Mouse (Mus musculus) natural killer cell, adult 2 months (primary cell): Measurements from ENCODE around the gene Igflr1.

Source experiments
- DNase-seq, 2 experiments: peaks; one replicate each; pipeline ENCODE4 v3.0.0; 2022; ENCODE audit warnings: low spot score in 2 of 2

Gene Igflr1

DNA sequence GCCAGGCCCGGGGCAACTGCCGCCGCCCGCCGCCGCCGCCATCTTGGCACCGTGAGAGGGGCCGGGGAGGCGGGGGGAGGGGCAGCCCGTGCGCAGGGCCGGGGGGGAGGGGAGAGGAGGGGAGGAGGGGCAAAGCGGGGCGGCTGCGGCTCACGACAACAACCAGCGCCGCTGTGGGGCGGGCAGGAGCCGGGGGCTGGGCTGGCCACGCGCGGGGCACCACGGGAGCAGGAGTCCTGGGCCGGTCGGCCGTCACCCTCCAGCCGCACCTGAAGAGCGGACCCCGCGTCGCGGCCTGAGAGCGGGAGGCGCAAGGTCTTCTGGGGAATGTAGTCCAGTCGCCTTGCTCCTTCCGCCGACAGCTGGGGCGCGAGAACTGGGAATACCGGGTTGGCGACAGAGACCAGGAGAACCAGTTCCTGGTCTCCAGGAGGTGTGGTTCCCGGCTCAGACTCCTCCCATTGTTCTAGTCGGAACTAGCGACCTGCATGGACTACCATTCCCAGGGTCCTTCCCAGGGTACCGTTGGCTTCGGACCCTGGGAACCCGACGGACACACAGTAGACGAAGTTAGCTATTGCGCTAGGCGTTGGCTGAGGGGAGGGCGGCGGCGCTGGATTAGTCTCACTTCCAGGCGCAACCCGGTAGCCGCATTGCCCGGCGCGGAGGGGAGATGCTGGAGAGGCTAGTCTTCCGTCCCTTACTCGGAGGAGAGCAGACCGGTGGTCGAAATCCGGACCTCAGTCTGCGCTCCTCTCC is 23.6 kb downstream of the Igflr1 start, which contains the start of gene Kmt2b:
Gene Kmt2b (minus strand): TSS at position 51 of the 759 bp plus-strand sequence.
- DNase-seq, result peak; percentile 85 to 89

DNA sequence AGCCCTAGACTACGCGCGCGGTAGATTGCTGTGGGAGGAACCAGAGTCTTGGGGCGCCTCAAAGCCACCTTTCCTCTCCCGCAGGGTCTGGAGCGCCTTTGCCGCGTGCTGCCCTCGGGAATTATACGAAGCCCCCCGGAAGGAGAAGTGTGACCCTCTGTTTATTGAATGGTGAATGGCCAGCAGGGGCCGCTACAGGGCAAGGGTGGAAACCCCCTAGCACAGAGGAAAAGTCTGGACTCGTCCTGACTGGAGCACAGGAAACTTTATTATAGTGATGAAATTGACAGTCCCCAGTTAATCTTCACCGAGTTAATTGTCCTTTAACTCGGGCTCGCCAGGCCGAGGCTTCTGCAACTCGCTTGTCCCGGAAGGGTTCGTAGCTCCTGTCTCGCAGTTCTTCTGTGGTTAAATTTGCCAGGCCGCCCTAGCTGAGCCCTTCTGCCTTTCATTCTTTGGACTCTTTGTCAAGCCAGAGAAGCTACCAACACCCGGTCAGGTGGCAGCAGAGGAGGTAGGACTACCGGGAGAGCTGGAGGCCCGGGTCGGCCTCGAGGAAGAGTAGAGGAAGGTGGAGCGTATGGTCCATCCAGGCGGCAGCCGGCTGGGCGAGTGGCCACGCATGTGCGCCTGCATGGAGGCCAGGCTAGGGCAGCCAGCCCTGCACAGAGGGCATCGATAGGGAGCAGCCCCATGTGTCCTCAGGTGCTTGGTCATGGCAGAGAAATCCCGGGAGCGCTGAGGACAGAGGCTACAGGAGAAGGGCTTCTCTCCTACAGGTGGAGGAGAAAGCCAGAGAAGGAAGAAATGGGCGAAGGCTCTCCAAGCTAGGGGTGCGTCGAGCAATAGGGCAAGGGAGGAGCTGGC is 24.4 kb downstream of the Igflr1 start:
- peak; percentile 64 to 78 for DNase-seq

DNA sequence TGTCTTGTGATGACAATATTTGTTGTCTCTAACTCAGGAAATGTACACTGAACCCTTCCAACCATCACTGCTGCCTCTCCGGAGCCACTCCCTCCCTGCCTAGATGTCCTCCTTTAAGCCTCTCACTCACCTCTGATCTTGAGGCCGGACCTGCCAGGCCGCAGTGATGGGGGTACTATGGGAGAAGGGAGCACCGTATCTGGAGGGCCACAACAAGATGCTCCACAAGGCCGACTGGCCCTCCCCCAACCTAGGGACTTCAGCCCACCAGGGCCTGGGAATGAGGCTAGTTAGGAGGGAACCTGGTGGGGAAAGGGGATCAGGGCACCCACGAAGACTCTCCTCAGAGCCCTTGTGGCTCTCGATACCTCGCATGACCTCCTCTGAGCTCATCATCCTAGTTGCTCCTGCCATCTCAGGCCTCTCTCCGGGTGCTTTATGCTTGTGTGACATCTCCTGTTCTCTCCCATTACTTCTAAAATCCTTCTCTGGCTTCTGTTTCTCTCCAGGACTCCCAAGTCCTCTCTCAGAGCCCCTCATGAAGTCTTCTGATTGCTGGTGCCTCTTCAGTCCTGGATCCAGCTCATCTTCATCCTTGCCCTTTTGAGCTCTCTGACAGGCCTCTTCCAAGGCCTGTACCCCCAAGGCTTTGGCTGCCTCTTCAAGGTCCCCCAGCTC is 25.8 kb downstream of the Igflr1 start:
- no peak for DNase-seq

DNA sequence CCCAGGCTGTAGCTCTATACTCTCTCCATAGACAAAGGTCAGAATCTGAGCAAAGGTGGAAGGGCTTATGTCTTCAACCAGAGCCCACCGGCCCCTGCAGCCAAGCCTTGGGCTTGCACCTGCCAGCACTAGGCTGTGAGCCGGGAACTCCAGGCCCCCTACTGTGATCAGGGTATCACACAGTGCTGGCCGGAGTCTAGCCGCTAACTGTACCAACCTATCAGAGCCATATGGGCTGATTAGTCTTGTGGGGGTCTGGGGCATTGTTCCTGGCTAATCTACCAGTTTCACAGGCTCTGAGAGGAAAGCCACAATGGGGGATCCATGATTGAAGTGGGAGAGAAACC is 26.4 kb downstream of the Igflr1 start:
- DNase-seq, result no peak

DNA sequence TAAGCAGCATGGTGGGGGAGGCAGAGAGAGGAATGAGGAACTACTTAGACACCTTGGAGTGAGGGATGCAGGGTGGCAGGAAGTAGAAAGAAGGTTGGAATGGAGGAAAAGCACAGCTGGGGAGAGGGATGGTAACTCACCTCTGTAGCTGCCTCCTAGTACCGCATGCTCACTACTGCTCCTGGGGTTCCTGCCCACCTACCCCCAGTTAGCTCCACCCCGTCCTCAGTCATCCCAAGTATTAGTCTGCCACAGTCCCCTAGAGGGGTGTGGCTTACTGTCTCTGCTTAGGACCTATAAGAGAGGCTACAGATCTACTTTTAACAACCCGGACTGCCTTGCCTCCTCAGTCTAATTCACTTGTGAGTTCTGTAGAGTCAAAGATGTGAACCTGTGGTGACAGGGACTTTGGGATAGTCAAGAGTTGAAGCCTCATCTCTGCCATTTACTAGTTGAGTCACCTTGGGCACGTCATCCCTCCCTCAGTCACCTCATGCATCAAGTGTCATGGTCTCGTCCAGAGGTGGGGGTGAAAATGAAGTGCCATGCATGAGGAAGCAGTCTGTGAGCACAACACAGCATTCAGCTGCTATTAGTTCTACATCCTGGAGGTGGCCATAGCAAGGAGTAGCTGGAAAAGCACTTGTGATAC is 27.7 kb downstream of the Igflr1 start:
- DNase-seq, result peak in 1 of 2 experiments; percentile 16

DNA sequence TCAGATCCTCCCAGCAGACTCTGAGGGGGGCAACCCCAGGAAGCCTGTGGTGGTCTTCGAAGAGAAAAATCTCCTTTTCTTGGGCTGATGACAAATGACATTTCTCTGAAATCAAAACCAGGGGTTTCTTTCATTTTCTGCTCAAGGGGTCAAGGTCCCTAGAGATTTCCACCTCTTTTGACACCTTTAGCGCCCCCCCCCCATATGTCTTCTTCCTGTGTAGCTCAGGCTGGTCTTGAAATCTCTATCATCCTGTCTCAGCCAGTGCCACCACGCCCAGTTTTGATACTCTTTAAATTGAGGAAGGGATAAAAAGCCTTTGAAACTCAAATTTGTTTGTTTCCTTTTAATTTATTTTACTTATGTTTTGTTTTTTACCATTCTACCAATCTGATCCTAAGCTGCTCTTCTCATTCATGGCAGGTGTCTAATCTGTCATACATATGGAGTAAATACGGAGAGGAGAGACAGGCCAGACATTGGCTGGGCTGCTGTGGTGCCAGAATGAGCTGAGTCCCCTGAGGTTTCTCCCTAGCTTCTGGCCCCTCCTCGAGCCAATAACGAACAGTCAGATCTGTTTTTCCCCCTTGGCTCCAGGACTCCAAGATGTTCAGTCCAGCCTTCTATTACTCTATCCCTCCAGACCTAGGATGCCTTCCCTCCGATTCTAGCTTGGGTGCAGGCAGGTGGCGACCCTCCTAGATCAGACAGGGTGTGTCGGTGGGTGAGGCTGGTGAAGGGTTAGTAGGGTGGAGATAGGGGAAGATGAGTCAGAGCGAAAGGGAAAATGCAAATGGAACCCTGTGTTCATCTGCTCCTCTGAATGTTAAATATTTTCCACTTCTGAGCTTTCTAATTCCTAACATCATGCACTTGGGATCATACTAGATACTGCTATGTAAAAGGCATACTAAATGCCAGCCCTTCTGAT is 28.6 kb downstream of the Igflr1 start:
- peak in 1 of 2 experiments; percentile 15 for DNase-seq

DNA sequence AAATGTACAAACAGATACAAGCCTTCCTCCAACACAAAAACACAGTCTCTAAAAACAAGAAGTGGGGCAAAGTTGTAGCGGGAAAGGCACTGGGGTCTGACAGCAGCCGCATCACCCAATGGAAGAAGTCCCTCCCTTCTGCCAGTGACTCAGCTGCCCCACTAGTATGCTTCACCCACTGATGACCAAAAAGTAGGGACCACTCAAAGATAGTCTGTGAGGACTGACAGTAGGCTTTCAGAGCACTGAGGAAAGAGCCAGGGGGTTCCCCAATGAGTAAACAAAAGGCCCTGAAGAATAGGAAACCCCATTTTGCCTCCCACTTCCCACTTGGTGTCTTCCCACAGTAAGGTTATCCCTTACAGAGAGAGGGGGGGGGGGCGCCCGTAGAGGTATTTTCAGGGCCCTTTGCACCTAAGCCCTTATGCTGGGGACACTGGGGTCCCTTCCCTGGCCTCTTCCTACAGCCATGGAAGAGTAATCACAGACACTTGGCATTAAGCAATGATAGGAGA is 29.3 kb downstream of the Igflr1 start:
- DNase-seq, result peak in 1 of 2 experiments; percentile 14

DNA sequence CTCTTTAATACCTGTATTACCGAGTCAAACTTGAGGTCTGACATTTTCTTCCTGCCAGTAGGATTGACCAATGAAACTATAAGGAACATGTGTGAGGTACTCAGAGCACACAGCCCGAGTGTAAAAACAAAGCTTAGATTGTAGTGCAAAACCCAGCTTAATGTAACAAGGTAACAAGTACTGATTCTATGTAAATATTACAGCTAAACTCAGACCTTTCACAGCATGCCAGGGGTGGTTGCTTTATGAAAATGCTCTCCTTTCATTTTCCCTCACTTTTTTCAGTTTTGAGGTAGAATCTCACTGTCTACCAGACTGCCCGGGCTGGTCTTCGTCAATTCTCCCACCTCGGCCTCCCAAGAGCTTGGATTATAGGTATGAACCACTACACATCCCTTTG is 30.9 kb downstream of the Igflr1 start:
- no peak for DNase-seq

DNA sequence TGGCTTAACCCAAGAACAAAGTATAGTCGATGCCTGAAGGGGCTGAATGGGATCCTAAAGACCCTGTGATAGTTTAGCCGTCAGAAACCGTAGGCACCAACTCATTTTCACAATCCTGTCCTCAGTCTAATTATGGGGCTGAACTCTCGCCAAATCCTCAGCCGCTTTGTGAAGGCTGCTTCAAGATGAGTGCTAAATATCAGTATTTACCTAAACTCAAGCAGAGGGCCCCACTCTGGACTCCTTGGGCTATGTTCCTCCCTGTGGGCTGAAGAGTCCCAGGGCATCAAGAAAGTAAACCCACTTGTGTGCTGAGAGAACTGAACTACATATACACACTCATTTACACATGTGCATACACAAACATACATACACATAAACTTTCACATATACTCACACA is 31.6 kb downstream of the Igflr1 start:
- DNase-seq, result no peak

DNA sequence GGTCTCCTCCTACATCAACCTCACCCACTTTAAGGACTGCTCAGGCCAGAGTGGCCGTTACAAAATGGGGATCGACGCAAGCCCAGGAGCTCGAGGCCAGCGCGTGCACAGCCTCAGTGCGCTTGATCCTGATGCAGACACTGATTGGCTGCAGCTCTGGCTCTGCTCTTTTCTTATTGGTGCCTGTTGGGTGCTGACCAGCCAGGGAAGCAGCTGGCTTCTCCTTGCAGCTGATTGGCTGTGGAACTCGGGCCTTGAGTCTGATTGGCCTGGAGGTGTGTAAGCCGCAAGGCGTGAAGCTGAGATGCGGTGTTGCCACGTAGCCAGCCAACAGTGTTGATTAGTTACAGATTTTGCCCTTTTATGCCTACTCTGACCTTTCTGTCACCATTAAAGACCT is 33.6 kb downstream of the Igflr1 start, which contains the start of gene Zbtb32:
Gene Zbtb32 (minus strand): TSS at position 124 of the 400 bp plus-strand sequence.
- DNase-seq, result no peak

DNA sequence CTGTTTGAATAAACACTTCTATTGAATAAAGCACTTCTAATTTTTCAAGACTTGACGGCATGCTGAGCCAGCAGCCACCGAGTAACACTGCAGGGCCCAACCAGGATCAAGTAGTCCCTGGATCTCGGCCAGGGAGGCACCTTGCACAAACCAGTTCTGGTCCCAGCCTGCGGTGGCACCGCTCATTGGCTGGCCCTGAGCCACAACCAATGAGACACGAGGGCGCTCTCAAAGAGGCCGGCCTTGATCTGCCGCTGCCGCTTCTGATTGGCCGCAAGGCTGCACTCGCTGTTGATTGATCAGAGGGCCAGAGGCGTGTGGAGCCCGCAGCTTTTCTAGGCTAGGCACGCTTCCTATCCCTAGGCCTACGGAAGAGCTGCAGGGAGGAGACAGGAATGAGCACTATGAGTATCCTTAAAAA is 34.7 kb downstream of the Igflr1 start:
- DNase-seq, result peak; percentile 26 to 42

DNA sequence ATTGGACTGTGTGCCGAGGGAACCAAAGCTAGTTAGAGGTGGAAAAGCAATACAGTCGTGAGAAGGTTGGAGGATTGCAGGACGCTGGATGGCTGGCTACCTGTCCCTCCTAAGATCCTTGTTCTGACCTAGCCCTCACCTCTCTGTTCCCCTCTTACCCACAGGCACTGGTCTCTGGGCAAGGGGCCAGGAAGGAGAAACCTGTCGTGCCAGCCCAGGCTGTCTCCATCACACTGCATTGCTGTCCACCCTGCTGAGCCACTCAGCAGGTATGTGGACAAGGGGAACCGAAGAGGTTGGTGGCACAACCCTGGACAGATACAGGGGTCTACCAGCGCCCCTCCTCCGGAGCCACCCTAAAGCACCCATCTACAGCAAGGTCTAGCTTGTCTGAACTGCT is 35.4 kb downstream of the Igflr1 start:
- DNase-seq, result no peak

DNA sequence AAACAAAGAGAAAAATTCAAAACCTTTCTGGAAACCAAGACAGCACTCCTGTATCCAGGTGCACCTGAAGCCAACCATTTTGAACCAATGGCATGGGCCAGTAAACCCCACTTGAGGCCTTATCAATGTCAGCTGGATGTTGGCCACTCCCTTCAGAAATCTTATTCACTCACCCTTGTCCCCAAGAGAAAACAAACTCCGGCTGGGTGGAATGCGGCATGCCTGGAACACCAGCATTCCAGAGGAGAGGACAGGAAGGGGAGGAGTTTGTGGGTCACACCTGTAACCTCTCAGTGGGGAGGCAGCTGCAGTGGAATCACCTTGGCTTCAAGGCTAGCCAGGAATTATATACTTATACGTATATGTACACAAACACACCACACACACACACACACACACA is 37.4 kb downstream of the Igflr1 start:
- DNase-seq, result no peak

DNA sequence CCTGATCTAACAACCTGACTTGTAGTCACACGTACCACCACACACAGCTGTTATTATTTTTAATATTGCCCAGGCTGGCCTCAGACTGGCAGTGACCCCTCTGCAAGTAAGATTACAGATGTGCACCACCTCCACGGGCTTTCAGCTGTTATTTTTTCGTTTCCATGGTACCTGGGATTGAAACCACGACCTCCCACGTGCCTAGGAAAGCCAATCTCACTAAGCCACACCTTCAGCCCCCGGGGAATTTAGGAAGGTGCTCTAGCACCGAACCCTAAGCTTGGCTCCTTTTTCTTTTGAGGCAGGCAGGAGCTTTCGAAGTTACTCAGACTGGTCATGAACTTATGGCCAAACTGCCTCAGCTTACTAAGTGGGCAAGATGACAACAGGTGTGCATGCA is 39.2 kb downstream of the Igflr1 start:
- DNase-seq, result no peak

DNA sequence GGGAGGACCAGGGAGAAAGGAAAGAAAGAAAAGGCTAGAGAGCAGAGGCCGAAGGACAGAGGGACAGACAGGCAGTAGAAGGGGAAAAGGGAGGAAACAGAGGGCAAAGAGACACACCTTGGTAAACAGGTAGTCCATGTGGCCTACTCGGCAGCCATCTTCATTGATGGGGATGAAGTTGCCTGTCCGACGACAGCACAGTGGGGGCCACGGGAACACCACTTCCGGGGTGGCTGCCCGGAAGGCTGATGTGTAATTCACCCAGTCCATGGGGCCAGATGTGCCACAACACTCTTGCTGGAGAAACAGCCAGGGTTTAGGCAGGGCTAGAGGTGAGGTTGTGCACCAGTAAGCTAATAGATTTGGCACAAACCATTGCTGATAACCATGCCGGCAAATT is 39.7 kb downstream of the Igflr1 start:
- no peak for DNase-seq

DNA sequence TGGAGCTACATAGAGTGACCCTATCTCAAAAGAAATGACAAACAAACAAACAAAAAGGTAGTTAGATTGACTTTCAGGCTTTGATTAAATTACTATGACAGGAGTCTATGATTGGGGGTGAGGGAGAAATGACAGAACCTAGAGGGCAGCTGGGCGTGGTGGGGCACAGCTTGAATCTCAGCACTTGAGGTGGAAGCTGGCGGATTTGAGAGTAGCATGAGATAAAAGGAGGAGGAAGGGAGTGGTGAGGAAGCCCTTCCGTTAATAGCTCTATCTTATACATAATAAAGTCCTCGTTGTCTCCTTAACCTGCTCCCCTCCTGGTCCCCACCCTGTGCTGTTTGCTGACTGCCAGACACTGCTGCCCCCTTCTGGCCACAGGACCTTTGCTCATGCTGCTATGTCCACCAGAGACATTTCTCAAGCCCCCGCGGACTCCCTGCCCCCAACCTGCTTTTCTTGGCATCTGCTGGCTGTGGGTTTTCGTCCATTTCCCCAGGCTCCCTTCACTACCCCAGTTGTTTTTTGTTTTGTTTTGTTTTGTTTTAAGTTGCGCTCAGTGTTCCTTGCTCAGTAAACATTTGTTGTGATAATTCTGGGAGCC is 42.6 kb downstream of the Igflr1 start:
- DNase-seq, result peak; percentile 52 to 69

DNA sequence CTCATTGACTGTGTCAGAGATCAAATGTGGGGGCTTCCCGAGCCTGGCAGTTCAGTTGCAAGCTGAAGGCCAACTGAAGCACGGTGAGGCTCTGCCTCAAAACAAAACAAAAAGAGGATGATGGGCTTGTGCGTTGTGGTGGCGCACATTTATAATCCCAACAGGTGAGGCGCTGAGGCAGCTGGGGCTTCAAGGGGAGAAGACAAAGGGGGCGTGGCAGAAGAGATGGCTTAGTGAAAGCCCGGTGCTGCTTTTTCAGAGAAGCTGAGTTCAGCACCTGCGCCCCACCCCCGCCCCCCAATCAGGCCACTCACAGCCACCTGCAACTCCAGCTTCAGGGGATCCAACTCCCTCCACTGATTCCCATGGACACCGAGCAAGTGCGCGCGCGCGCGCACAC is 43.2 kb downstream of the Igflr1 start:
- no peak for DNase-seq

DNA sequence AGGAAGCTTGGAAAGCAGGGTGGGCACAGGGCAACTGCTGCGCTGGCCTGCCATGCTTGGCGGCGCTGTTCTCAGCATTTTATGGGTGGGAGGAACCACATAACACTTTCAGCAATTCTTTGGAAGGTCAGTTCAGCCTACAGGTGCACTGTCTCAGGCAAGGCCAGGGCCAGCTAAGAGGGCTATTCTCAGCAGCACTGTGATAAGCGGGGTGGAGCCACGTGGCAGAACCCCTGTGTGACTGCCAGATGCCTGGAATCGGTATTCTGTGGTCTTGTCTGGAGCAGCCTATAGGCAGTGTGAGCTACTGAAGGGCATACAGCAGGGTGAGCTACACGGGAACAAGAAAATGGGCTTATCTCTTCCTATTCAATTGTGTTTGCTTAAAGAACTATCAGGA is 44.8 kb downstream of the Igflr1 start:
- no peak for DNase-seq

DNA sequence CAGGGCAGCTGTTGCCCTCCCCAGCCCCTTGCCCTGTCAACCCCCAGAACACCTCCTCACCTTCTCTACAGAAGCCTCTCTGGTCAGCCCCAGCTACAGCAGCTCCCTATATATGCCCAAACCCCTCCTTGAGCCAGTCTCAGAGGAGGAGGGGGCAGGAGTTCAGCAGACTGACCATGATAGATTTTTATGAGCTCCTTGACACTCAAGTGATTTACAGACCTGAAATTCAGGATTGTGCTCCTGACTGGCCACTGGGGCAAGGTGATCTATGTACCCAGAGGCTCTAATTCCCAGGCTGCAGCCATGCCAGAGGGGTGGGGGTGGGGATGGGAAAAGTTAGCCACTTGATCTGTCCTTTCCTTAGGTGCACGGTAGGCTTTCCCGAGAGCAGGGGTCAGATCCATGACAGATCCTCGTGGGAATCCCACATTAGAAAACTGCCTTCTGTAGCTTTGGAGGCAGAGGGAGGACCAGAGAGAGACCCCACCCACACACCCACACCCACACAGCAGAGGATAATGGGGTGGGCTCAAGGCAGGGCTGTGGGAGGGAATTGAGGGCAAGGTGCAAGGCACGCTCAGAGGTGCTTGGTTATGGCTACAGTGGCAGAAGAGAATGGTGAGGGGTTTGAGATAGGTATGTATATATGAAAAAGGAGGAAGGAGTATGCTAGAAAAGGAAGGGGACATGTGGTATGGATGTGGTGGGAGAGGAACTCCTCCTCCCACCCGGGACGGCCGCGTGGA is 47.6 kb downstream of the Igflr1 start, which contains the start of gene Upk1a:
Gene Upk1a (minus strand): TSS at position 194 of the 749 bp plus-strand sequence.
- no peak for DNase-seq
